Mouse (Mus musculus) common myeloid progenitor, adult 5-6 weeks (primary cell): ENCODE results near the gene Bcl9. TPM values are rescaled to one million over a fixed set of nuclear protein-coding genes. Genes with fewer than 3 reads are reported as not detected.

ENCODE experiments used
- ATAC-seq: replicated peaks from 2 replicates; pipeline ENCODE4 v1.8.0; 2016; ENCODE audit warnings: low read depth, mild to moderate bottlenecking, moderate TSS enrichment, inconsistent platforms; ENCODE audit not compliant: poor library complexity, severe bottlenecking
- total RNA-seq: library from RNA; stranded (forward); fragments of 200-1000, 187-1606 nt; gene quantifications from 2 replicates; pipeline ENCODE4 v1.2.3, GENCODE M21; 2017

Bcl9 gene
- 4.1 and 6.6 TPM in 2 replicates for total RNA-seq

GRCm38 (mm10) chr3:97297553-97298432 is at the start of gene Bcl9:
Gene Bcl9 (minus strand): TSS chr3:97297917.
- ATAC-seq, result peak; percentile 80

GRCm38 (mm10) chr3:97339193-97339576 is 41.5 kb upstream of the Bcl9 start:
- no peak for ATAC-seq

- ATAC-seq, result peak; percentile 97
These were observed 40.9 kb upstream of the Bcl9 start for GRCm38 (mm10) chr3:97338522-97339192.

GRCm38 (mm10) chr3:97337306-97337705 is 39.6 kb upstream of the Bcl9 start:
- no peak for ATAC-seq

GRCm38 (mm10) chr3:97336331-97336730 is 38.6 kb upstream of the Bcl9 start:
- no peak for ATAC-seq

- ATAC-seq, result no peak
These were observed 36.9 kb upstream of the Bcl9 start for GRCm38 (mm10) chr3:97334618-97335017.

GRCm38 (mm10) chr3:97332172-97332571 is 34.5 kb upstream of the Bcl9 start:
- no peak for ATAC-seq

- ATAC-seq, result no peak
These were observed 30.1 kb upstream of the Bcl9 start for GRCm38 (mm10) chr3:97327809-97328208.

- ATAC-seq, result no peak
These were observed 29.6 kb upstream of the Bcl9 start for GRCm38 (mm10) chr3:97327356-97327755.

- ATAC-seq, result no peak
These were observed 28.1 kb upstream of the Bcl9 start for GRCm38 (mm10) chr3:97325621-97326345.

- no peak for ATAC-seq
These were observed 26.3 kb upstream of the Bcl9 start for GRCm38 (mm10) chr3:97324046-97324445.

GRCm38 (mm10) chr3:97317302-97317701 is 19.6 kb upstream of the Bcl9 start:
- ATAC-seq, result no peak

- 0 out of 2 replicates have a peak, but pooled peaks have one; percentile 18 for ATAC-seq
These were observed 15.7 kb upstream of the Bcl9 start for GRCm38 (mm10) chr3:97313431-97313830.

GRCm38 (mm10) chr3:97311998-97312397 is 14.3 kb upstream of the Bcl9 start:
- no peak for ATAC-seq

- ATAC-seq, result no peak
These were observed 12.2 kb upstream of the Bcl9 start for GRCm38 (mm10) chr3:97309748-97310536.

GRCm38 (mm10) chr3:97308440-97308839 is 10.7 kb upstream of the Bcl9 start:
- no peak for ATAC-seq

- no peak for ATAC-seq
These were observed 8.2 kb upstream of the Bcl9 start for GRCm38 (mm10) chr3:97305907-97306306.

GRCm38 (mm10) chr3:97301586-97301985 is 3.9 kb upstream of the Bcl9 start:
- ATAC-seq, result no peak

- ATAC-seq, result no peak
These were observed 2.7 kb upstream of the Bcl9 start for GRCm38 (mm10) chr3:97300370-97300769.

- ATAC-seq, result no peak
These were observed 2.2 kb upstream of the Bcl9 start for GRCm38 (mm10) chr3:97299885-97300284.
